Mouse (Mus musculus): ENCODE results near the gene Fos. TPM values are rescaled to one million over a fixed set of nuclear protein-coding genes. Genes with fewer than 3 reads are reported as not detected.

Gene Fos
- polyA plus RNA-seq, 1 experiment from 2014 or later = 2.7 TPM

DNA sequence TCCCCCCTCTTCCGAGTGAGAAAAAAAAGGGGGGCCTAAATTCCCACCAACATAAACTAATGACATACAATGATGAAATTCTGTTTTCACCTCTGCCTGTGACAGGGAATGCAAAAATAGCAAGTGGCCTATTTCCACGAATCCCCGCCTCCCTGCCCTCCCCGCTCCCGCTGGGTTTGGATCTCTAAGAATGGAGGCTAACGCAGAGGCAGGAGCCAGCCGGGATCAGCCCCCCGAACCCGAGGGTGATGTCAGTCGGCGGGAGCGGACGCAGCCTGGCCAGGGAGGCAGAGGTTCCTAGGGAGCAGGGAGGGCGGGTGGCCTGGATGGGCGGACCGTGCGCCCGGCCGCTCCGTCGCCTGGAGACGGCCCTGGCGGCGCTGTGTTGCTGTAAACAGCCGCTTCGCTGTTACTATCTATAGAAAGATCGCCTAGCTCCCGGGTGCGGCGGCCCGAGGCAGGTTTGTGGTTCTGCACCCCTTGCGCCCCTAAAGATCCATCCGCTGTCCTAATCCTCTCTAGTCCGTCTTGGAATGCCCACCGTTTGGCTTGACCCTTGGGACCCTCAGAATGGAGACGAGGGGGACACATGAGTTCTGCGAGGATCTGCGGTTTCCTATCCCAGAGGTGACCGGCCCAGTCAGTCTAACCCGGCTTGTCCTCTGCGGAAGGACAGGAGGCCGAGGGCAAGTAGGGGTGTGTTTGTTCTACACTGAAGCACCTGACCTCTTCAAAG, 1.6 kb upstream of the Fos start:
- H3K9ac ChIP-seq = peak overlapping the region; percentile 66
- peaks cover 27% of the 10 kb centered on the region for H3K4me1 ChIP-seq (replicated peaks; ENCODE audit: control insufficient read depth, insufficient read depth, low read length)
- H3K36me3 ChIP-seq (replicated peaks; ENCODE audit: control insufficient read depth, insufficient read depth) = no peaks in the 10 kb centered on the region
- DNase-seq (ENCODE audit: low spot score) = peak; percentile 62
- under 1% methylated on average over 42 of the region's 42 CpGs for WGBS
- peak overlapping the region; percentile 100 for H3K4me2 ChIP-seq (replicated peaks)
- H3K27me3 ChIP-seq (ENCODE audit: control insufficient read depth, insufficient read depth, low read length) = peaks cover 22% of the 10 kb centered on the region
- peak overlapping the region; percentile 46 for H3K4me3 ChIP-seq (replicated peaks; ENCODE audit: low read length)
- H3K9me3 ChIP-seq (ENCODE audit: control insufficient read depth, low read length) = no peaks in the 10 kb centered on the region
- H3K27ac ChIP-seq = peak overlapping the region; percentile 34; the same call in 1 of the 2 replicates
- ATAC-seq (ENCODE audit: low FRiP score) = peak; percentile 39; the same call in 1 of the 2 replicates

GRCm38 (mm10) chr12:85472656-85473410, 857 bp upstream of the Fos start:
- Histone ChIP-seq H3K4me3 (replicated peaks; ENCODE audit: low read length) (peak overlapping the region; percentile 46), H3K4me1 (replicated peaks; ENCODE audit: control insufficient read depth, insufficient read depth, low read length) (peaks cover 27% of the 10 kb centered on the region), H3K9me3 (ENCODE audit: control insufficient read depth, low read length) (no peaks in the 10 kb centered on the region), H3K9ac (peak overlapping the region; percentile 66; the same call in 1 of the 2 replicates), H3K36me3 (replicated peaks; ENCODE audit: control insufficient read depth, insufficient read depth) (no peaks in the 10 kb centered on the region), H3K4me2 (replicated peaks) (peak overlapping the region; percentile 100), H3K27ac (no peak overlapping the region), H3K27me3 (ENCODE audit: control insufficient read depth, insufficient read depth, low read length) (peaks cover 26% of the 10 kb centered on the region)
- DNase-seq (ENCODE audit: low spot score) (peak; percentile 33), ATAC-seq (ENCODE audit: low FRiP score) (no peak)
- 1% methylated on average over 20 of the region's 23 CpGs for WGBS

GRCm38 (mm10) chr12:85474298-85475231, 875 bp downstream of the Fos start:
- ATAC-seq (ENCODE audit: low FRiP score) (peak; percentile 6; the same call in 1 of the 2 replicates), DNase-seq (ENCODE audit: low spot score) (peak; percentile 62)
- Histone ChIP-seq H3K9ac (peak overlapping the region; percentile 48), H3K4me1 (replicated peaks; ENCODE audit: control insufficient read depth, insufficient read depth, low read length) (peaks cover 27% of the 10 kb centered on the region), H3K4me2 (replicated peaks) (peak overlapping the region; percentile 100), H3K27ac (0 out of 2 replicates have a peak overlapping the region, but pooled peaks have one; percentile 34), H3K27me3 (ENCODE audit: control insufficient read depth, insufficient read depth, low read length) (peaks cover 26% of the 10 kb centered on the region), H3K9me3 (ENCODE audit: control insufficient read depth, low read length) (no peaks in the 10 kb centered on the region), H3K4me3 (replicated peaks; ENCODE audit: low read length) (peak overlapping the region; percentile 46), H3K36me3 (replicated peaks; ENCODE audit: control insufficient read depth, insufficient read depth) (no peaks in the 10 kb centered on the region)
- under 1% methylated on average over 48 of the region's 49 CpGs for WGBS

GRCm38 (mm10) chr12:85475232-85475919, 1.7 kb downstream of the Fos start:
- Histone ChIP-seq H3K9ac (0 out of 2 replicates have a peak overlapping the region, but pooled peaks have one; percentile 22), H3K27me3 (ENCODE audit: control insufficient read depth, insufficient read depth, low read length) (peaks cover 26% of the 10 kb centered on the region), H3K27ac (no peak overlapping the region), H3K4me3 (replicated peaks; ENCODE audit: low read length) (peak overlapping the region; percentile 46), H3K36me3 (replicated peaks; ENCODE audit: control insufficient read depth, insufficient read depth) (no peaks in the 10 kb centered on the region), H3K9me3 (ENCODE audit: control insufficient read depth, low read length) (no peaks in the 10 kb centered on the region), H3K4me1 (replicated peaks; ENCODE audit: control insufficient read depth, insufficient read depth, low read length) (peaks cover 27% of the 10 kb centered on the region), H3K4me2 (replicated peaks) (peak overlapping the region; percentile 100)
- no peak for ATAC-seq (ENCODE audit: low FRiP score)
- no peak for DNase-seq (ENCODE audit: low spot score)
- 7% methylated on average over 15 of the region's 16 CpGs for WGBS

DNA sequence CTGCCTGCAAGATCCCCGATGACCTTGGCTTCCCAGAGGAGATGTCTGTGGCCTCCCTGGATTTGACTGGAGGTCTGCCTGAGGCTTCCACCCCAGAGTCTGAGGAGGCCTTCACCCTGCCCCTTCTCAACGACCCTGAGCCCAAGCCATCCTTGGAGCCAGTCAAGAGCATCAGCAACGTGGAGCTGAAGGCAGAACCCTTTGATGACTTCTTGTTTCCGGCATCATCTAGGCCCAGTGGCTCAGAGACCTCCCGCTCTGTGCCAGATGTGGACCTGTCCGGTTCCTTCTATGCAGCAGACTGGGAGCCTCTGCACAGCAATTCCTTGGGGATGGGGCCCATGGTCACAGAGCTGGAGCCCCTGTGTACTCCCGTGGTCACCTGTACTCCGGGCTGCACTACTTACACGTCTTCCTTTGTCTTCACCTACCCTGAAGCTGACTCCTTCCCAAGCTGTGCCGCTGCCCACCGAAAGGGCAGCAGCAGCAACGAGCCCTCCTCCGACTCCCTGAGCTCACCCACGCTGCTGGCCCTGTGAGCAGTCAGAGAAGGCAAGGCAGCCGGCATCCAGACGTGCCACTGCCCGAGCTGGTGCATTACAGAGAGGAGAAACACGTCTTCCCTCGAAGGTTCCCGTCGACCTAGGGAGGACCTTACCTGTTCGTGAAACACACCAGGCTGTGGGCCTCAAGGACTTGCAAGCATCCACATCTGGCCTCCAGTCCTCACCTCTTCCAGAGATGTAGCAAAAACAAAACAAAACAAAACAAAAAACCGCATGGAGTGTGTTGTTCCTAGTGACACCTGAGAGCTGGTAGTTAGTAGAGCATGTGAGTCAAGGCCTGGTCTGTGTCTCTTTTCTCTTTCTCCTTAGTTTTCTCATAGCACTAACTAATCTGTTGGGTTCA, 2.5 kb downstream of the Fos start:
- H3K4me2 ChIP-seq (replicated peaks) = peak overlapping the region; percentile 100; the same call in 1 of the 2 replicates
- ATAC-seq (ENCODE audit: low FRiP score) = no peak
- H3K27ac ChIP-seq = no peak overlapping the region
- DNase-seq (ENCODE audit: low spot score) = no peak
- 35% methylated on average over 23 of the region's 23 CpGs for WGBS
- H3K4me1 ChIP-seq (replicated peaks; ENCODE audit: control insufficient read depth, insufficient read depth, low read length) = peaks cover 27% of the 10 kb centered on the region
- peak overlapping the region; percentile 46; the same call in 1 of the 2 replicates for H3K4me3 ChIP-seq (replicated peaks; ENCODE audit: low read length)
- H3K36me3 ChIP-seq (replicated peaks; ENCODE audit: control insufficient read depth, insufficient read depth) = no peaks in the 10 kb centered on the region
- H3K9me3 ChIP-seq (ENCODE audit: control insufficient read depth, low read length) = no peaks in the 10 kb centered on the region
- H3K9ac ChIP-seq = no peak overlapping the region
- peaks cover 26% of the 10 kb centered on the region for H3K27me3 ChIP-seq (ENCODE audit: control insufficient read depth, insufficient read depth, low read length)

- Histone ChIP-seq H3K4me2 (replicated peaks) (no peak overlapping the region), H3K9me3 (ENCODE audit: control insufficient read depth, low read length) (no peaks in the 10 kb centered on the region), H3K27me3 (ENCODE audit: control insufficient read depth, insufficient read depth, low read length) (peaks cover 26% of the 10 kb centered on the region), H3K4me1 (replicated peaks; ENCODE audit: control insufficient read depth, insufficient read depth, low read length) (peaks cover 24% of the 10 kb centered on the region), H3K4me3 (replicated peaks; ENCODE audit: low read length) (no peak overlapping the region), H3K36me3 (replicated peaks; ENCODE audit: control insufficient read depth, insufficient read depth) (no peaks in the 10 kb centered on the region), H3K9ac (no peak overlapping the region), H3K27ac (no peak overlapping the region)
- DNase-seq (ENCODE audit: low spot score) = no peak
- ATAC-seq (ENCODE audit: low FRiP score) = no peak
- WGBS = 83% methylated on average over 4 of the region's 4 CpGs
These were observed 3.5 kb downstream of the Fos start for GRCm38 (mm10) chr12:85477219-85477618.

- no peaks in the 10 kb centered on the region for H3K36me3 ChIP-seq (replicated peaks; ENCODE audit: control insufficient read depth, insufficient read depth)
- peaks cover 26% of the 10 kb centered on the region for H3K27me3 ChIP-seq (ENCODE audit: control insufficient read depth, insufficient read depth, low read length)
- DNase-seq (ENCODE audit: low spot score) (no peak), ATAC-seq (ENCODE audit: low FRiP score) (no peak)
- H3K4me2 ChIP-seq (replicated peaks) = no peak overlapping the region
- no peaks in the 10 kb centered on the region for H3K9me3 ChIP-seq (ENCODE audit: control insufficient read depth, low read length)
- H3K9ac ChIP-seq = no peak overlapping the region
- no peak overlapping the region for H3K27ac ChIP-seq
- WGBS = 82% methylated on average over 3 of the region's 3 CpGs
- H3K4me3 ChIP-seq (replicated peaks; ENCODE audit: low read length) = no peak overlapping the region
- H3K4me1 ChIP-seq (replicated peaks; ENCODE audit: control insufficient read depth, insufficient read depth, low read length) = peaks cover 19% of the 10 kb centered on the region
These were observed 4.1 kb downstream of the Fos start for GRCm38 (mm10) chr12:85477804-85478203.

- Histone ChIP-seq H3K27ac (no peak overlapping the region), H3K27me3 (ENCODE audit: control insufficient read depth, insufficient read depth, low read length) (peaks cover 26% of the 10 kb centered on the region), H3K4me2 (replicated peaks) (no peak overlapping the region), H3K9ac (no peak overlapping the region), H3K9me3 (ENCODE audit: control insufficient read depth, low read length) (no peaks in the 10 kb centered on the region), H3K36me3 (replicated peaks; ENCODE audit: control insufficient read depth, insufficient read depth) (no peaks in the 10 kb centered on the region), H3K4me3 (replicated peaks; ENCODE audit: low read length) (no peak overlapping the region), H3K4me1 (replicated peaks; ENCODE audit: control insufficient read depth, insufficient read depth, low read length) (peaks cover 15% of the 10 kb centered on the region)
- DNase-seq (ENCODE audit: low spot score) = no peak
- no peak for ATAC-seq (ENCODE audit: low FRiP score)
- WGBS = 69% methylated on average over 7 of the region's 7 CpGs
These were observed 5.0 kb downstream of the Fos start for GRCm38 (mm10) chr12:85478696-85479095.
